Mouse (Mus musculus): ENCODE measurements around the gene Ern1.
"Not testable (repeated sequence)": the region's sequence is repeated elsewhere in the genome, so short reads cannot be mapped to it uniquely, and the experiment has no call there.

Ern1 gene

DNA sequence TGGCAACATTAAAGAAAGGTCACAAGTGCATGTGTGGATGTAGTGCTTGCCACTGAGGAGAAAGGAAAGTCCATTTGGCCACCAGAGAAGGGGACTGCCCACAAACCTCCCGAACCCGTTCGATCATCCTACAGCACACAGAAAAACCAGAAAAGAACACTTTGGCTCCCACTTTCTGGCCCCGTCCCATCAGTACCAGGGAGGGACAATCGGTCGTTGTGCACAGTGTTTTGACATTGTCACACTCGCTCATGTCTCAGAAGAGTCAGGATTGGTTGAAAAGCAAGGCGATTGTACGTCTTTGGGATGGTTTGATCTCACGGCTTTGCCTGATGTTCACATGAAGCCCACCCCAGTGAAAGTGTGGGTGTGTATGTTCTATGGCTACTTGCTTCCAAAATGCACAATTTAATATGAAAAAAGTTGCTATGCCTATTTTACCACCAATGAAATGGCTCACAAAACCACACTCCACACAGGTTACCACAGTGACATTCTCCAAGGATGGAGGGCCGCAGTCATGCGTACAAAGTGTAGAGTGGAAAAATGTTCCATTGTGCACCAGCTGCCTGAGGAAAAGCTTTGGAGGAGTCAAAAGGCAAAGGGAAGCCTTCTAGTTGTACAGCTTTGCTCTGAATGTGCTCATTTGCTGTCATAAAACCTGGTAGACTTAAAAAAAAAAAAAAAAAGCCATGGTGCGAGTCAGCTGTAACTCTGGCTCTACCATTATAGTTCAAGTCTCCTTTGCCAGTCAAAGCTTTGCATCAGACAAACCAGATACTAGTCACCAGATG lies 15.2 kb upstream of the Ern1 start:
- no peak for DNase-seq (ENCODE audit: low spot score in 2 of 2)

GRCm38 (mm10) chr11:106502159-106502505 lies 14.5 kb upstream of the Ern1 start:
- no peak for DNase-seq (ENCODE audit: low spot score in 2 of 2)

GRCm38 (mm10) chr11:106501308-106502158 lies 13.9 kb upstream of the Ern1 start:
- peak in 1 of 2 experiments; percentile 63 for DNase-seq (ENCODE audit: low spot score in 2 of 2)

DNA sequence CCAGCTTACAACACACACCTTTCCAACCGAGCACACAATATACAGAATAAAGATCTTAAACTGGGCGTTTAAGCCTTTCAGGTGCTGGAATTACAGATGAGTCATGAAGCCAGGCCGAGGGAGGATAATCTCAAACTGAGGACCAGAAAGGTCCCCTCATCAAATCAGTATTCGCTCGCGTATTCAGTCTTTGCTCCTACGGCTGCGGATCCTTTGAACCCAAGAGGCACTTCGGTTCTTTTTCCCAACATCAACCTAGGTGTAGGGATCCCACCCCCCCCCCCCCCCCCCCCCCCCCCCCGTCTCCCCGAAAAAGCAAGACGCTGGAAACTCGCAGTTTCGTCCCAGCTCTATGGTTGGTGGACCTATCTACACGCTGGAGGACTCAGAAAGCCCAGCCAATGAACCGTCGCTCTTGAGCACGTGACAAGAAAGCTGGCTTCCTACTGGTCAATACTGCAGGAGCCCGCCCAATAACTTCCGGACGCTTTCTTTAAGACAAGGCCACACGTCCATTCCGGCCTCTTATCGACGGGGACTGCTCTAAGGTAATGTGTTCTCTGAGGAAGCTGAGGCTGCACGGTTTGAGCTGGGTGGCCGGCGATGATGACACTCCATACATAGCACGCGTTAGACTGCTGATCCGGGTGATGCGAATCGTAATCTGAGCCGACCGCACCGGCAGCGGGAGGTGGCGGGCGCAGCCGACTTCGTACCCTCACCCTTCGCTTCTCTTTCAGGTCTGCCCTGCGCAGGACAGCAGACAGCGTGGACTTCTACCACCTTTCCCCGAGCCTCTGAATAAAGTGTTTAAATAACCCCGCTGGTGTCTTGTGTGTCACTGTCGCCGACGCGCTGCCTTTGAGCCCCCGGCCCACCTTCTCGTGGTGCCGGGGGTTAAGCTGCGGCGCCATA lies 13.0 kb upstream of the Ern1 start:
- DNase-seq (ENCODE audit: low spot score in 2 of 2): peak; percentile 80 to 90

- no peak for DNase-seq (ENCODE audit: low spot score in 2 of 2)
Observed at GRCm38 (mm10) chr11:106498739-106499379, 11.2 kb upstream of the Ern1 start.

GRCm38 (mm10) chr11:106497926-106498325 lies 10.3 kb upstream of the Ern1 start:
- DNase-seq (ENCODE audit: low spot score in 2 of 2): no peak

DNA sequence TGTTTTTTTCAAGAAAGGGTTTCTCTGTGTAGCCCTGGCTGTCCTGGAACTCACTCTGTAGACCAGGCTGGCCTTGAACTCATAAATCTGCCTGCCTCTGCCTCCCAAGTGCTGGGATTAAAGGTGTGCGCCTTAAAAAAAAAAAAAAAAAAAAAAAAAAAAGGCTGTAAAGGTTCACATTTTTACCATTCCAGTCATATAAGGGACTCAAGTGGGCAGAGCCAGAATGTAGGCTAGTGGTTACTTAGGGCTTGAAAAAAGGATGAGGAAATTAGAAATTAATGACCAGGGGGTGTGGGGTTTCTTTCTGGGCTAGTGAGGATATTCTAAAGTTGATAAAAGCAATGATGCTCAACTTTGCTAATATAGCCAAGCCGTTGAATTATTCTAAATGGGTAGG lies 9.4 kb upstream of the Ern1 start:
- not testable (repeated sequence) for DNase-seq (ENCODE audit: low spot score in 2 of 2)

DNA sequence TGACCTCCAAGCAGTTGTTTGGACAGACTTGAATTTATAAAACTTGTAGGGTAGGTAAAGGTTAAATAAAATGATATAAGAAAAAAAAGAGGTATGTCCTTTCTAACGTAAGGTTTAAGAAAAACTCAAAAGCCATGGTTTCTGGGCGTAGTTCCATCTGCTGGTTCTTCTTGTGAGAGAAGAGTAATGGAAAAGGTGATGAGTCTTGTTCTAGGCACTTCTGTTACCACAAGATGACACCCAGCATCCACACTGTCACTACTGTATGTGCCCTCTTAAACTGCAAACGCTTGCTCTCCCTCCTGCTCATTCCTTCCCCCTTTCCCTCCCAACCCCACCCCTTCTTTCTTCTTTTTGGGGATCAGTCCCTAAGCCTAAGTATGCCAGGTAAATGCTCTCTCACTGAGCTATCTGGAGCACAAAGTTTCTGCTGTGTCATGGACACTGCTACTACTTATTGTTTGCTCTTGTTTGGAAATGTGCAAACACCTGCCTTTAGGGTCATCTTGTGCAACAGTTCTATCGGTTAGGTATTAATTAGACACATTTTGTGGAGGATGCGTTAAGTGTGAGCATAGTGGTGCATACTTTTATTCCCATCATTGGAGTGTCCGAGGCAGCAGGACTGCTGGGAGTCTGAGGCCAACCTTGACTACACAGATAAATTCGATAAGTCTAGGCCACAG lies 5.5 kb upstream of the Ern1 start:
- no peak for DNase-seq (ENCODE audit: low spot score in 2 of 2)

DNA sequence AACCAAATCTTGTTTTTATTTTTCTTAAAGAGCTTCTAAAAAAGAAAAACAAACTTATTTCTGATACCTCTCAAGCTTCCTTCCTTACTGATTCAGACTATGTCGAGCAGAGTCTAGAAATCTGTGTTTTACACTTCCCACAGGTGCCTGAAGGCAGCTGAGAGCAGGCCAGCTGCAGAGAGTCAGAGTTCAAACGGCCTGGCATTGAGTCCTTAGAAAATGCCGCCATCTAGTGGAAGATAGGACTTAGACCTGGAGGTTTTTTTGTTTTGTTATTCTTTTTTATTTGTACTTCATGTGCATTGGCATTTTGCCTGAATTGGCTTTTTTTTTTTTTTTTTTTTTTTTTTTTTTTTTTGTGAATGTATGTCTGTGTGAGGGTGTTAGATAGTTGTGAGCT lies 3.7 kb upstream of the Ern1 start:
- peak in 1 of 2 experiments; percentile 22 for DNase-seq (ENCODE audit: low spot score in 2 of 2)

DNA sequence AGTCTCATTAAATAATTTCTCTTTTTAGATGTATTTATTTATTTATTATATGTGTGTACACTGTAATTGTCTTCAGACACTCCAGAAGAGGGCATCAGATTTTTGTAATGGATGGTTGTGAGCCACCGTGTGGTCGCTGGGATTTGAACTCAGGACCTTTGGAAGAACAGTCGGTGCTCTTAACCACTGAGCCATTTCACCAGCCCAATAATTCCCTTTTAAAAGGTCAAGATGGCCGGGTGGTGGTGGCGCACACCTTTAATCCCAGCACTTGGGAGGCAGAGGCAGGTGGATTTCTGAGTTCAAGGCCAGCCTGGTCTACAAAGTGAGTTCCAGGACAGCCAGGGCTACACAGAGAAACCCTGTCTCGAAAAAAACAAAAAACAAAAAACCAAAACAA lies 2.9 kb upstream of the Ern1 start:
- DNase-seq (ENCODE audit: low spot score in 2 of 2): not testable (repeated sequence)

DNA sequence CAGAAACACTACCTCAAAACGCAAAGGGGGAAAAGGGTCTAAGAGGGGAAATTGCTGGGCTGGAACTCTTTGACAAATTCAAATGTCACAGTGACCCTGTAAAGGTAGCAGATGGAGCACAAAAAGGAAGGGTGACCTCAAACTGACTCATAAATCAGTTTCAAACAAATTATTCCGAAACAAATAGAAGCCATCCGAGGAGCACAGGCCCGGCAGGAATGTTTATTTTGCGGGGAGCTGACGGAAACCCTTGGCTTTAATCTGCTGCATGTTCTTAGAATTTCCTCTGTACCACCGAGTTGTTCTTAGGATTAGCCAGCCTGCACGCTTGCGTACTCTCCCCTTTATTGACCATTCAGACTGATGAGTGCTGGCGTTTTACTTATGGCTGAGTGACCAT lies 2.4 kb upstream of the Ern1 start:
- no peak for DNase-seq (ENCODE audit: low spot score in 2 of 2)

DNA sequence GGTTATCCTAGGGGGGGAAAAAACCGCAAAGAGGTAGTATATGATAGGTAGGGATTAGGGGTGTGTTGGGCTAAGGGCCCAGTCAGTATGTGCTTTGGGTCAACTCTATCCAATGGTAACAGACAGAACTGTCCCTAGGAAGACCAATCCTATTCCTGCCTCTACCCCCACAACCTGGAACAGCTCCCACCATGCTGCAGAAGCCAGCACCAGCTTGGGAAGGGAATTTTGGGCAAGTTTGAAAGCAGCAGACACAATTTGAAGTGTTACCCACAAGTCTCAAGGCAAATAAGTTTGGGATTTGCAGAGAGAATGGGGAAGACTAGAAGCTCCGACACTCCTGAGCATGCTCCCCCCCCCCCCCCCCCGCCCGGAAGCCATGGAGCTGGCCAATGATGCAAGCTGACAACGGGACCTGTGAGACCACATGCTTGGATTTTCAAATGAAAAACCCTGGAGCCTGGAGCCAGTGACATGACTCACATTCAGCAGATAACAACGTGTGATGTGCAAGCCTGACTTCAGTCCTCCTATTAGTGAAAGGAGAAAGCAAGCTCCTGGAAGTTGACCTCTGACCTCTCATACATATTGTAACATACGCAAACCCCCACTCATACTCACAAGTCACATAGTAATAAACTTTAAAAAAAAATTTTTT lies 1.5 kb upstream of the Ern1 start:
- no peak for DNase-seq (ENCODE audit: low spot score in 2 of 2)

- no peak for DNase-seq (ENCODE audit: low spot score in 2 of 2)
Observed at GRCm38 (mm10) chr11:106488126-106488561, 492 bp upstream of the Ern1 start.

DNA sequence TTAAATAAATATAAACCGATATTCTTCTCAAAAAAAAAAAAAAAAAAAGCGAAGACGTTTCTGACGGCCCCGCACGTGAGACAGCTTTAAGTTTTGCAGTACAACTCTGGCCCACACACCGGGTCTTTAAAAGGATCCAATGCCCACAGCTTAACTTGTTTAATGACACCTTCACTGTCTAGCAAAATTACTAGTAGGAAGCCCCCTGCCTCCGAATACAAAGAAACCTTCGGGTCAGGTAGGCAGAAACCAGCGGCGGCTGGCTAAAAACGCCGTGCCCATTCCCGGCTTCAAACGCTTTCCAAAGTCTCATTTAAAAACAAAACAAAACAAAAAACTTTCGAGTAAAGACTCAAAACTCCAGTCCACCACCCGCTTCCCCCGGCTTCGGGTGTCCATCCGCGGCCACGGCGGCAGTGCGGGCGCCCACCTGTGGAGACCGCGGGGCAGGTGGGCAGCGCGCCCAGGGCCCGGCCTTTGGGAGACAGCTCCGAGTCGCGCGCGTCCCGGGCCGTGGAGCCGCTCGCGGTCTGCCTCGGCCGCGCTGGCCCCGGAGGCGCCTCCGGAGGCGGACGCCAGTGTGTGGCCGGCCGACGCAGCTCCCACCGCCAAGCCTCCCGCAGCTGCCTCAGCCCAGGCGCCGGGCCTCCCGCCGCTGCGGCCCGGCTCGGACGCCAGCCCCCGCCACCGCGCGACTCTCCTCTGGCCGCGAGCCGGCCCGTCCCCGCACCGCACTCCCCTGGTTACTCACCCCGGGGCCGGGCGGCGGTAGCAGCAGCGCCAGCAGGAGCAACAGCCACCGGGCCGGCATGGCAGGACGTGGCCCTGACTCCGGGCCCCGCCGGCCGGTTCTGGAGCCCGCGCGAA lies 553 bp downstream of the Ern1 start:
- DNase-seq (ENCODE audit: low spot score in 2 of 2): peak in 1 of 2 experiments; percentile 52

DNA sequence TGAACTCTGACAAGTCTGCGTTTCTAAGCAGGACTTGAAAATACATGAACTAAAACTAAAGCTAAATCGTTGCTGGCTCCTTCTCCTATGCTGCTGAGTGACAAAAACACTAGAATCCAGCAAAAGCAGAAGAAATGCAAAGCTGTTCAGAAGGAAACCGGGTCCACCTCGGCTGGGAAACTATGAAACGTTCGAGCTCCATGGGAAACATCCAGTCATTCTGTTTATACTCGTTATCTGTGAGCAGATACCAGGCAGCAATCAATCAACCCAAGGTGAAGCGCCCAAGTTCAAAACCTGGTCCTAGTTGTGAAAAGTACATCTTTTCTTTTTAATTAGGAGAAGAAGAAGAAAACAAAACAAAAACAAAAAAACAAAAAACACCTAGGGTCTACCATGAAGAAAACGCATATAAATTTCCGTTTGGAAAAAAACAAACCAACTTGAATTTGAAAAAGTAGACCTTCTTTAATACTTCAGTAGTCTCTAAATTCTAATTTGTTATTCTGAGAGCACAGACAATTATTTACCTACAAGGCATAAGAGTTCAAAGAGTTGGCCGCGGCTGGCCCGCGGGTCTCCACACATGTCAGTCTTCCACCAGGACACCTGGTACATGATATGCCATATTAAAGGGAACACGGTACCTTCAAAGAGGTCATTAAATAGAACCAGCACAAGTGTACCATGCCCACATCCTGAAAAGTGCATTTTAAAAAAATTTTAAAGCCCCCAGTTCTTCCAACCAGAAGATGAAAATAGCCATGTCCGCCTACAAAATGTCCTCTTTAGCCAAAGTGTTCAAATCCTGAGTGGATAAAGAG lies 1.4 kb downstream of the Ern1 start:
- no peak for DNase-seq (ENCODE audit: low spot score in 2 of 2)

- no peak for DNase-seq (ENCODE audit: low spot score in 2 of 2)
Observed at GRCm38 (mm10) chr11:106485611-106486010, 2.0 kb downstream of the Ern1 start.

DNA sequence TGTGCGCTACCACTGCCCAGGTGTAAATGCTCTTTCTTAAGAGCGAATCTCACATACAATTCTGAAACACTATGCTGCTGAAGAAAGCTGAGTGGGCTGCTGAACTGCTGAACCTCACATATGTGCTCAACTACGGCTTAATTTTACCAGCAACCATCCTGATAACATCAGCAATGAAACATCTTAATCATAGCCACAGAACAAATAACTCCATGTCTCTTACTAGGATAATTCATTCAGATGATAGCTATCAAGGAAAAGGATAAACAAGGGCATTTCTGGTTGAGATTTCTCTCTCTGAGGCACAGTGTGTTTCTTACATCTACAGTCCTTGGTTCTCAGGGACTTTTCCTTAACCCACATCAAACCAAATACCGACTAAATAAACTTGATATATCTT lies 2.8 kb downstream of the Ern1 start:
- no peak for DNase-seq (ENCODE audit: low spot score in 2 of 2)

DNA sequence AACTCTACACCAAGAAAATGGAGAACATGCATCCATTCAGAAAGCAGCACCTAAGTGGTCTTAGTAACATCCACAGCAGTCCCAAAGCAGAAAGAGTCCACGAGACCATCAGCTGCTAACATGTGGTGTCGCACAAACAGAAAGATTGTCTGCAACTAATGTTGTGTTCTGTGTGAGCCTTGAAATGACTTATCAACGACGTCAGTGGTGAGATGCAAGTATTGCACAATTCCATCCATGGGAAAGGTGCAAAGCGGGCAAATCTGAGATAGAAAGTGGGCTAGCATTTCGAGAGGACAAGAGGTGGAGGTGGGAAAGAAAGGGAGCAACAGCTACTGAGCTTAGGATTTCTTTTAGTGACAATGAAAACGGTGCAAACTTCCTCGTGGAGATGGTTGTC lies 4.8 kb downstream of the Ern1 start:
- DNase-seq (ENCODE audit: low spot score in 2 of 2): no peak
